Mouse (Mus musculus) hindbrain, embryonic 11.5 days (tissue): ENCODE data around the gene 1110017D15Rik. TPM values are rescaled to one million over a fixed set of nuclear protein-coding genes. Genes with fewer than 3 reads are reported as not detected.
"Not testable (repeated sequence)": the region's sequence is repeated elsewhere in the genome, so short reads cannot be mapped to it uniquely, and the experiment has no call there.

Experiments
- ATAC-seq: fragments of 200-750 bp; cut with Nextera tagmentation; 2 replicates; pipeline ENCODE4 v1.8.0; 2017; ENCODE audit warnings: mild to moderate bottlenecking, moderate TSS enrichment, moderate library complexity; ENCODE audit not compliant: low FRiP score
- DNase-seq: peaks from one replicate; pipeline ENCODE4 v3.0.0-alpha.2; 2015; ENCODE audit warnings: low spot score
- H3K27ac ChIP-seq: fragments of 300-500 bp; sonication (generic); 2 replicates; pipeline ENCODE4 v1.5.1; 2014; ENCODE audit warnings: mild to moderate bottlenecking, low read depth, low read length
- H3K27me3 ChIP-seq: fragments of 300-500 bp; sonication (generic); 2 replicates; pipeline ENCODE4 v1.6.1; 2014; ENCODE audit warnings: mild to moderate bottlenecking, low read length, moderate library complexity, mixed read lengths; ENCODE audit not compliant: control insufficient read depth, insufficient read depth
- H3K36me3 ChIP-seq: fragments of 300-500 bp; sonication (generic); 2 replicates; pipeline ENCODE4 v1.6.1; 2014; ENCODE audit warnings: mild to moderate bottlenecking, low read length, moderate library complexity, mixed read lengths; ENCODE audit not compliant: control insufficient read depth, insufficient read depth
- H3K4me1 ChIP-seq: fragments of 300-500 bp; sonication (generic); replicated peaks from 2 replicates; pipeline ENCODE4 v1.6.1; 2014; ENCODE audit warnings: low read length, mixed read lengths; ENCODE audit not compliant: control insufficient read depth, insufficient read depth
- H3K4me2 ChIP-seq: fragments of 300-500 bp; sonication (generic); replicated peaks from 2 replicates; pipeline ENCODE4 v1.6.1; 2014; ENCODE audit warnings: mild to moderate bottlenecking, low read depth, low read length
- H3K4me3 ChIP-seq: fragments of 300-500 bp; sonication (generic); 2 replicates; pipeline ENCODE4 v1.5.1; 2014; ENCODE audit warnings: low read depth, low read length
- H3K9ac ChIP-seq: fragments of 300-500 bp; sonication (generic); 2 replicates; pipeline ENCODE4 v1.6.1; 2014; ENCODE audit warnings: low read depth, low read length
- H3K9me3 ChIP-seq: fragments of 300-500 bp; sonication (generic); 2 replicates; pipeline ENCODE4 v1.6.1; 2016; ENCODE audit warnings: low read length; ENCODE audit not compliant: control insufficient read depth
- WGBS: fragments of 180-500 bp; shearing (Covaris S2); extraction: QIAGEN DNeasy Blood & Tissue Kit; methylation state at CpG from one replicate; pipeline ENCODE4 v1.1.7; 2014; 5-methylcytosine and 5-hydroxymethylcytosine counted together
- polyA plus RNA-seq: library from polyadenylated mRNA; unstranded; fragments of >200 nt; fragmentation: Nextera tagmentation; extraction: Ambion mirVana; gene quantifications from 2 replicates; pipeline ENCODE4 v1.2.1, GENCODE M21; 2014

1110017D15Rik gene
- polyA plus RNA-seq, 1 experiment from 2014 or later = 14.3 TPM

DNA sequence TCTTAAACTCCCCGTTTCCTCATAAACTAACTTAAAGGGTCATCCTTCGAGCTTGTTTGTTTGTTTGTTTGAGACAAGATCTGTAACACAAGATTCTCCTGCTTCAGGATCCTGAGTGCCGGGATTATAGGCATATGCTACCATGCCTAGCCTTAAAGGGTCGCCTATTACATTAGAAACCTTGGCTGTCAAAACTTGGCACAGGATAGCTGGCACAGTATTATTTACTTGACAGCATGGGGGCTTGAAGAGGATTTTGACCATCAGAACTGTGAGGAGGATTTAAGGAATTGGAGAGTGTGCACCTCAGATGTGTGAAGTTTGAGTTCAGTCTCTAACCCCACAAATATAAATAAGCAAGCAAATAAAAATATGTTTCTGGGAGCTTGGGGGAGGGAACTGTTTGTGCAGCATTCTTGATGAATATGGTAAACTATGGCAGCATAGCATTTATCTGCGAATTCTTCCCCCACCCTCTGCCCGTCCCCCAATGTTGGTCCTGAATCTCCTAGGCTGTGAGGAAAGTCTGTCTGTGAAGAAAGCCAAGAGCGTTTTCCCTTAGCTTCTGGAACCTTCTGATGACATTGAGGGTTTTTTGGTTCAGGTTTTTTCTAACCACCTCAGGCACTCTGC lies 47.0 kb downstream of the 1110017D15Rik start:
- H3K36me3 ChIP-seq = no peaks in the 10 kb centered on the region
- no peak overlapping the region for H3K4me2 ChIP-seq
- H3K9ac ChIP-seq = no peak overlapping the region
- H3K27ac ChIP-seq = peak overlapping the region; percentile 52
- 60% methylated on average over 7 of the region's 7 CpGs for WGBS
- H3K9me3 ChIP-seq = no peaks in the 10 kb centered on the region
- DNase-seq (no peak), ATAC-seq (peak; percentile 4; the same call in 1 of the 2 replicates)
- no peak overlapping the region for H3K4me3 ChIP-seq
- H3K27me3 ChIP-seq = no peaks in the 10 kb centered on the region
- H3K4me1 ChIP-seq = no peaks in the 10 kb centered on the region

DNA sequence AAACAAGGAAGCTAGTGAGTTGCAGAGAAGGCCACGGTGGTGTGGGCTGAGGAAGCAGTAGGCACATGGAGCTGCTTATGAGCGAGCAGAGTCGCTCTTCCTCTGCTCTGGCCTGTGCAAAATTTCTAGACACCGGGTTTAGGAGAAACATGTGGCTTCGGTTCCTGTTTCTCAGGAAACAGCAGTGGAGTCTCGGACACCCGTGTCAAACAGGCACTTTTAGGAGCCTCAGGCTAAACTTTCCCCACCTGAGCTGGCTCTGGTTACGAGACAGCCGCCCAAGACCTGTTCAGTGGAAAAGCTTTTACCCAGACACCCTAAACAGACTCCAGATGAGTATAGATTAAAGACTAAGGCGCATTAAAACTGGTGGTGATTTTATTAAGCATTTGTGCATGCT lies 47.9 kb downstream of the 1110017D15Rik start:
- Histone ChIP-seq H3K4me2 (no peak overlapping the region), H3K9me3 (no peaks in the 10 kb centered on the region), H3K36me3 (no peaks in the 10 kb centered on the region), H3K27ac (no peak overlapping the region; the same call in 1 of the 2 replicates), H3K4me1 (no peaks in the 10 kb centered on the region), H3K4me3 (no peak overlapping the region), H3K9ac (no peak overlapping the region), H3K27me3 (no peaks in the 10 kb centered on the region)
- 80% methylated on average over 10 of the region's 10 CpGs for WGBS
- DNase-seq = no peak
- no peak for ATAC-seq

DNA sequence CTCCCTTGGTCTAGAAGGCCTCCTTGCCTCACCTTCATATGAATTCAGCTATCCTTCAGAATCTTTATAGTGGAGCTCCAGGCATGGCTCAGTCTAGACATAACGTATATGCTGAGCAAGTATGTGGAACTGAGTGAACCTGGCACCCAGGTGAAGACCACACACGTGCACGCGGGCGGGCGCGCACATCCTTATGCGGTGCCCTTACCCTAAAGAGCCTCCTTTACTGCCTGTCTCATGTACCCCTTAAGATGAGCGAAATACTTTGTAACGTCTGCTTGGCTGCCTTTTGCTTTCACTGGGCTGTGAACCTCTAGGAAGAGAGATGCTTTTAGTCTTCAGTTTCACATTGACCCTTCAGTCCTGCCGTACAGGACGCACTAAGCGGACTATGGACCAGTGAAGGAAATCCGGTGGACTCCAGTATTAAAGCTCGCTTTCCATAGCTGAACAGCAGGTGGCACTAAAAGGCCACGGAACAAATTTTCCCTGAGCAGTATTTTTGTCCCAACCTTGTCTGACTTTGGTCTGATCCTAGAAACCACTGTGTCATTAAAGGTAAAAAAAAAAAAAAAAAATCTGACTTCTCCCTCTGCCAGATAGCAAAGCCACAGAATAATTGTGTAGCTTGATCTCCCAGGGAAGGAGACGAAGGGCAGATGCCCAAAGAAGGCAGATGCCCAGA lies 48.6 kb downstream of the 1110017D15Rik start:
- Histone ChIP-seq H3K9ac (no peak overlapping the region), H3K9me3 (no peaks in the 10 kb centered on the region), H3K27ac (no peak overlapping the region), H3K36me3 (no peaks in the 10 kb centered on the region), H3K4me2 (no peak overlapping the region), H3K27me3 (no peaks in the 10 kb centered on the region), H3K4me3 (no peak overlapping the region), H3K4me1 (0 out of 2 replicates have a peak, but pooled peaks cover 2% of the 10 kb centered on the region)
- DNase-seq (peak; percentile 76), ATAC-seq (no peak)
- WGBS = 63% methylated on average over 17 of the region's 17 CpGs

GRCm38 (mm10) chr4:41465287-41465665 lies 51.9 kb downstream of the 1110017D15Rik start:
- H3K4me3 ChIP-seq = peak overlapping the region; percentile 65
- ATAC-seq (no peak), DNase-seq (no peak)
- H3K36me3 ChIP-seq = no peaks in the 10 kb centered on the region
- H3K27me3 ChIP-seq = no peaks in the 10 kb centered on the region
- peak overlapping the region; percentile 36; the same call in 1 of the 2 replicates for H3K27ac ChIP-seq
- 0 out of 2 replicates have a peak, but pooled peaks cover 2% of the 10 kb centered on the region for H3K4me1 ChIP-seq
- H3K4me2 ChIP-seq = peak overlapping the region; percentile 43
- no peaks in the 10 kb centered on the region for H3K9me3 ChIP-seq
- H3K9ac ChIP-seq = peak overlapping the region; percentile 64
- 3% methylated on average over 17 of the region's 17 CpGs for WGBS

DNA sequence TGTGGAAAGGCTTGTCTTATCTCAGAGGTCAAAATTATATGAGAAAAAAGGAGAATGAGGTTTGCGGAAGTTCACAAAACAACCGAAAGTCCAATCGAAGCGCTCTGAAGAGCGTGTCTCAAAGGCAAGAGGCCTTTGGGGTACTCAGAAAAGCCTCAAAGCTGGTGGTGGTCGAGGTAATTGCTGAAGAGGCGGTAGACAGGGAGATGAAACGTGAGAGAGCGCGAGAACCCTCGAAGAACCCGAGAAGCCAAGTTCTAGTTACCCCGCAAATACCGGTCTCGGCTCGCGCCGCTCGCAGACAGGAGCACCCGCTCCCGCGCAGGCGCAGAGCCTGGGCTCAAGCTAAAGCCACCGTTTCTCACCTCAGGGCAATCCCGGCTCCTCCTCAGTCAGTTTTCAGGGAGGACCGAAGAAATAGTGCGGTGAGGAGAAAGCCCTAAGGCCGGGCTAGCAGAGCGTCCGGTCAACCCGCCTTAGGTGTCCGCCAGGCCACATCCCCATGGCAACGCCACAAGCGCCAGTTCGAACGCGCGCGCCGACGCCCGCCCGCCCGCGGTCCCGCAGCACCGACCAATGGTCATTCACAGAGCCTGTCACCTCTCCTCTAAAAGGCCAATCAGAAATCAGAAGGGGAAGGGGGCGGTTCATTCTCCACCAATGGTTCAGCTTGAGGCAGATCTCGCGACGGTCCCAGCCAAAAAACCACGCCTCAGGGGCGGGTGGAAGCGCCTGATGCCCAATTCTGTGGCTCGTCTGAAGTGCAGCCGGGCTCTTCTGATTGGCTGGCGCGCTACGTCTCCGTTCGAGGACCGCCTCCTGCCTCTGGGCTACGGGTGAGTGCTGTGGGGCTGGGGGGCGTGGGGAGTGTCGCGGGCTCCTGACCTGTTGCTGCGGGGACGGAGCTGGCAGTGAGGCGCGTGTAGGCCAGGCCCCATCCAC lies 52.5 kb downstream of the 1110017D15Rik start, which contains the start of the genes Kif24 and Nudt2:
TSS of gene Kif24 (minus strand) at position 543 of the 942 bp plus-strand sequence.
TSS of gene Nudt2 (plus strand) at position 807 of the 942 bp plus-strand sequence.
- Histone ChIP-seq H3K27me3 (no peaks in the 10 kb centered on the region), H3K9me3 (no peaks in the 10 kb centered on the region), H3K4me3 (peak within 1 kb of the TSS; percentile 65), H3K9ac (peak within 1 kb of the TSS; percentile 64), H3K27ac (peak within 1 kb of the TSS; percentile 36), H3K4me1 (0 out of 2 replicates have a peak, but pooled peaks cover 2% of the 10 kb centered on the region), H3K4me2 (peak within 1 kb of the TSS; percentile 64), H3K36me3 (no peaks in the 10 kb centered on the region)
- ATAC-seq (peak; percentile 98), DNase-seq (peak; percentile 98)
- WGBS = under 1% methylated on average over 70 of the region's 70 CpGs

DNA sequence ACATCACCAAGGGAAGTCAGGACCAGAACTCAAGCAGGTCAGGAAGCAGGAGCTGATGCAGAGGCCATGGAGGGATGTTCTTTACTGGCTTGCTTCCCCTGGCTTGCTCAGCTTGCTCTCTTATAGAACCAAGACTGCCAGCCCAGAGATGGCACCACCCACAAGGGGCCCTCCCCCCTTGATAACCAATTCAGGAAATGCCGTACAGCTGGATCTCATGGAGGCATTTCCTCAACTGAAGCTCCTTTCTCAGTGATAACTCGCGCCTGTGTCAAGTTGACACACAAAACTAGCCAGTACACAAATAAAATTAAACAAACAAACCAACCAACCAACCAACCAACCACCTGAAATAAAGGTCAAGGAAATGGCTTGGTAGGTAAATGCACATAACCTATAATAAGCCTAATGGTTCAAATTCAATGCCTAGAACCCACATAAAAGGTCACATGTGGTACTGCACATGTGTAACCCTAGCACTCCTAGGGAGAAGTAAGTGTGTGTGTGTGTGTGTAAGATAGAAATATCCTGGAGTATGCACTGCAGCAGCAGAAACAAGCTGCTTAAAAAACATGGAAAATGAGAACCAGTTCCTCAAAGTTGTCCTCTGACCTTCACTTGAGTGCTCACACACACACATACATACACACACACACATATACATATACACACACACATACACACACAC lies 53.9 kb downstream of the 1110017D15Rik start:
- WGBS = 88% methylated on average over 3 of the region's 3 CpGs
- not testable (repeated sequence) for DNase-seq, H3K9ac ChIP-seq

DNA sequence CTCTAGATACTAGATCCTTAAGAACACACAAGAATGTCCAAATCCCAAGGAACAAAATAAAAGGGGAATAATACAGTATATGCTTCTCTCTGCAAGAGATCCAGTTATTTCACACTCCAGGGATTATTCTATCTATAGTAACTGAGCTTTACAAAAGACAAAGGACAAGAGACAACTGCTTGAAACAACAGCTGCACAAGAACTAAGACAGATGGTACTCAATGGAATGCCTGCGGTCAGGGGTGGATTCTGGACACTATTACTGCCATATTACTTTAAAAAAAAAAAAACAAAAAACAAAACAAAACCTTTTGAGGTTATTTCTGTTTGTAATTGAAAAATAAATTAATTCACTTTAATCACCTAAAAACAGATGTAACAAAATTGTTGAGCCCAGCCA lies 56.4 kb downstream of the 1110017D15Rik start:
- Histone ChIP-seq H3K4me3 (no peak overlapping the region), H3K4me2 (no peak overlapping the region), H3K4me1 (0 out of 2 replicates have a peak, but pooled peaks cover 2% of the 10 kb centered on the region), H3K9ac (no peak overlapping the region), H3K9me3 (no peaks in the 10 kb centered on the region), H3K36me3 (no peaks in the 10 kb centered on the region), H3K27me3 (no peaks in the 10 kb centered on the region), H3K27ac (no peak overlapping the region)
- no peak for DNase-seq
- 88% methylated on average over 1 of the region's 1 CpGs for WGBS
- no peak for ATAC-seq

More for the DNA sequence above, 53.9 kb downstream of the 1110017D15Rik start:
- ATAC-seq, H3K27ac ChIP-seq, H3K36me3 ChIP-seq, H3K27me3 ChIP-seq, H3K9me3 ChIP-seq, H3K4me1 ChIP-seq: not testable (repeated sequence)
- H3K4me2 ChIP-seq = peak overlapping the region; percentile 64
- H3K4me3 ChIP-seq = peak overlapping the region; percentile 65
